Mouse (Mus musculus) cerebellum, adult 11-12 months (tissue): Measurements from ENCODE around the gene Cacna1c.

Source experiments
- DNase-seq: peaks from one replicate; pipeline ENCODE4 v3.0.0; 2022

The Cacna1c gene

GRCm38 (mm10) chr6:119047340-119047739 lies 148.9 kb downstream of the Cacna1c start:
- no peak for DNase-seq

- DNase-seq = no peak
These were observed 150.7 kb downstream of the Cacna1c start for GRCm38 (mm10) chr6:119045498-119045897.

- DNase-seq = no peak
These were observed 152.1 kb downstream of the Cacna1c start for GRCm38 (mm10) chr6:119044148-119044547.

- no peak for DNase-seq
These were observed 153.4 kb downstream of the Cacna1c start for GRCm38 (mm10) chr6:119042803-119043202.

GRCm38 (mm10) chr6:119040961-119041360 lies 155.3 kb downstream of the Cacna1c start:
- no peak for DNase-seq

GRCm38 (mm10) chr6:119039815-119040214 lies 156.4 kb downstream of the Cacna1c start:
- DNase-seq = no peak

- DNase-seq = no peak
These were observed 156.9 kb downstream of the Cacna1c start for GRCm38 (mm10) chr6:119039293-119039692.

- no peak for DNase-seq
These were observed 158.4 kb downstream of the Cacna1c start for GRCm38 (mm10) chr6:119037815-119038214.

GRCm38 (mm10) chr6:119037047-119037446 lies 159.2 kb downstream of the Cacna1c start:
- DNase-seq = no peak

- DNase-seq = no peak
These were observed 160.9 kb downstream of the Cacna1c start for GRCm38 (mm10) chr6:119035361-119035760.

- no peak for DNase-seq
These were observed 161.3 kb downstream of the Cacna1c start for GRCm38 (mm10) chr6:119034947-119035346.

- DNase-seq = no peak
These were observed 168.3 kb downstream of the Cacna1c start for GRCm38 (mm10) chr6:119027880-119028279.

- no peak for DNase-seq
These were observed 173.4 kb downstream of the Cacna1c start for GRCm38 (mm10) chr6:119022850-119023249.

GRCm38 (mm10) chr6:119021226-119021625 lies 175.0 kb downstream of the Cacna1c start:
- DNase-seq = no peak

- no peak for DNase-seq
These were observed 177.3 kb downstream of the Cacna1c start for GRCm38 (mm10) chr6:119018956-119019355.

GRCm38 (mm10) chr6:119018256-119018655 lies 178.0 kb downstream of the Cacna1c start:
- DNase-seq = no peak

- no peak for DNase-seq
These were observed 178.7 kb downstream of the Cacna1c start for GRCm38 (mm10) chr6:119017498-119017897.

GRCm38 (mm10) chr6:119015346-119015745 lies 180.9 kb downstream of the Cacna1c start:
- no peak for DNase-seq

GRCm38 (mm10) chr6:119013168-119014098 lies 182.8 kb downstream of the Cacna1c start:
- DNase-seq = no peak

- no peak for DNase-seq
These were observed 185.3 kb downstream of the Cacna1c start for GRCm38 (mm10) chr6:119010875-119011274.

GRCm38 (mm10) chr6:119009526-119009925 lies 186.7 kb downstream of the Cacna1c start:
- peak; percentile 70 for DNase-seq

GRCm38 (mm10) chr6:119008638-119009166 lies 187.5 kb downstream of the Cacna1c start:
- DNase-seq = no peak

GRCm38 (mm10) chr6:119004596-119004995 lies 191.6 kb downstream of the Cacna1c start:
- no peak for DNase-seq

GRCm38 (mm10) chr6:119001442-119001841 lies 194.8 kb downstream of the Cacna1c start:
- DNase-seq = no peak
